Mouse (Mus musculus) megakaryocyte, embryonic 14.5 days (primary cell): ENCODE results near the gene Maml2.

ENCODE experiments used
- FLI1 ChIP-seq: IDR thresholded peaks from 2 replicates; pipeline ENCODE4 v1.6.1; 2012; ENCODE audit warnings: low read length, inconsistent platforms, mixed read lengths
- GATA1 ChIP-seq: IDR thresholded peaks from 3 replicates; pipeline ENCODE4 v1.6.1; 2012; ENCODE audit warnings: mixed read lengths, low read length, inconsistent platforms, borderline replicate concordance

GRCm38 (mm10) chr9:13313923-13314322 lies 16.2 kb downstream of the Maml2 start:
- TF ChIP-seq GATA1 (no peak), FLI1 (no peak)
